Mouse (Mus musculus) liver, embryonic 16.5 days (tissue): ENCODE measurements around the gene Samd8. TPM values are rescaled to one million over a fixed set of nuclear protein-coding genes. Genes with fewer than 3 reads are reported as not detected.

Experiments used
- ATAC-seq: fragments of 200-750 bp; cut with Nextera tagmentation; 2 replicates; pipeline ENCODE4 v1.8.0; 2017; ENCODE audit warnings: low read depth, mild to moderate bottlenecking, moderate number of reproducible peaks, moderate library complexity
- H3K27ac ChIP-seq: fragments of 300-500 bp; sonication (generic); 2 replicates; pipeline ENCODE4 v1.5.1; 2014; ENCODE audit warnings: mild to moderate bottlenecking, low read length
- H3K27me3 ChIP-seq: fragments of 300-500 bp; sonication (generic); 2 replicates; pipeline ENCODE4 v1.6.1; 2014; ENCODE audit warnings: low read depth, low read length, mixed read lengths; ENCODE audit not compliant: control insufficient read depth, insufficient read depth
- H3K36me3 ChIP-seq: fragments of 300-500 bp; sonication (generic); 2 replicates; pipeline ENCODE4 v1.6.1; 2014; ENCODE audit warnings: mild to moderate bottlenecking; ENCODE audit not compliant: control insufficient read depth, insufficient read depth
- H3K4me1 ChIP-seq: fragments of 300-500 bp; sonication (generic); 2 replicates; pipeline ENCODE4 v1.6.1; 2014; ENCODE audit warnings: low read depth, low read length, mixed read lengths; ENCODE audit not compliant: control insufficient read depth
- H3K4me2 ChIP-seq: fragments of 300-500 bp; sonication (generic); 2 replicates; pipeline ENCODE4 v1.6.1; 2014; ENCODE audit warnings: low read depth, low read length, mixed read lengths
- H3K4me3 ChIP-seq: fragments of 300-500 bp; sonication (generic); 2 replicates; pipeline ENCODE4 v1.5.1; 2014; ENCODE audit warnings: low read depth, mild to moderate bottlenecking, low read length
- H3K9ac ChIP-seq: fragments of 300-500 bp; sonication (generic); 2 replicates; pipeline ENCODE4 v1.6.1; 2014; ENCODE audit warnings: low read depth, low read length
- H3K9me3 ChIP-seq: fragments of 300-500 bp; sonication (generic); replicated peaks from 2 replicates; pipeline ENCODE4 v1.6.1; 2016; ENCODE audit warnings: low read length; ENCODE audit not compliant: control insufficient read depth
- WGBS: fragments of 180-500 bp; shearing (Covaris S2); extraction: QIAGEN DNeasy Blood & Tissue Kit; methylation state at CpG from one replicate; pipeline ENCODE4 v1.1.7; 2014; ENCODE audit not compliant: insufficient replicate concordance; 5-methylcytosine and 5-hydroxymethylcytosine counted together
- polyA plus RNA-seq: library from polyadenylated mRNA; unstranded; fragments of >200 nt; fragmentation: Nextera tagmentation; extraction: Ambion mirVana; gene quantifications from 2 replicates; pipeline ENCODE4 v1.2.1, GENCODE M21; 2015

The Samd8 gene
- polyA plus RNA-seq, 1 experiment from 2014 or later: 3.9 TPM

DNA sequence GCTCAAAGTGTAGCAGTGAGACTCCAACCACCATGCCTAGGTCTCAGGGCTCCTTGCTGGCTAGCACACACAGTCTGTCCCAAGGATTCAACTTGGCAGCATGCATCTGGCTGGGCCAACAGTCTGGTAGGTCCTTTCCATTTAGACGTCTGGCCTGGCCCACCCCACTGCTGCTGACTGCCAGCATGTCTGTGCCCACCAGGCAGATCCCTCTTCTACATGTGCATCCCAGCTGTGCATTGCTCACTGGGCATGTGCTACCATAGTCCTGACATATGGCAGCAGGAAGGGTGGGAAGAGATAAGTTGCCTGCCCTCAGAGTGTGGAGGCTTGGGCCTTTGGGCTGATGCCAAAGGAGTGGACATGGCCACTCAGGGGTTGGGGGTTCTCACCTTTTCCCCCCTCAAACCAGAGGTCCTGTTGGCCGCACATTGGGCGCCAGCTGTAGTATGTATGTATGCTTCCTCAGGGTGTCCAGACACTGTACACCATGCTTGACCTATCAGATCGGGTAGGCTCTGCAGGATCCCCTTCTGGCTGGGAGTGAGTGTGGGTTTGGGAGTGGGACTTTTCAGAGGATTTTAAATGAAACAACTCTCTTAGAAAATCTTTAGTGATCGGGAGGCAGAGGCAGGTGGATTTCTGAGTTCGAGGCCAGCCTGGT, 52.3 kb downstream of the Samd8 start:
- Histone ChIP-seq H3K4me3 (no peak overlapping the region), H3K9me3 (no peaks in the 10 kb centered on the region), H3K36me3 (no peaks in the 10 kb centered on the region), H3K4me1 (peaks cover 8% of the 10 kb centered on the region), H3K27me3 (no peaks in the 10 kb centered on the region), H3K9ac (no peak overlapping the region), H3K4me2 (no peak overlapping the region), H3K27ac (no peak overlapping the region)
- ATAC-seq: no peak
- 78% methylated on average over 6 of the region's 6 CpGs for WGBS

GRCm38 (mm10) chr14:21806203-21806602, 55.9 kb downstream of the Samd8 start:
- no peak overlapping the region for H3K4me3 ChIP-seq
- H3K9me3 ChIP-seq: no peaks in the 10 kb centered on the region
- no peaks in the 10 kb centered on the region for H3K36me3 ChIP-seq
- 62% methylated on average over 2 of the region's 2 CpGs for WGBS
- H3K4me1 ChIP-seq: peaks cover 8% of the 10 kb centered on the region
- no peak overlapping the region for H3K9ac ChIP-seq
- H3K27ac ChIP-seq: no peak overlapping the region
- H3K27me3 ChIP-seq: no peaks in the 10 kb centered on the region
- H3K4me2 ChIP-seq: no peak overlapping the region
- no peak for ATAC-seq

DNA sequence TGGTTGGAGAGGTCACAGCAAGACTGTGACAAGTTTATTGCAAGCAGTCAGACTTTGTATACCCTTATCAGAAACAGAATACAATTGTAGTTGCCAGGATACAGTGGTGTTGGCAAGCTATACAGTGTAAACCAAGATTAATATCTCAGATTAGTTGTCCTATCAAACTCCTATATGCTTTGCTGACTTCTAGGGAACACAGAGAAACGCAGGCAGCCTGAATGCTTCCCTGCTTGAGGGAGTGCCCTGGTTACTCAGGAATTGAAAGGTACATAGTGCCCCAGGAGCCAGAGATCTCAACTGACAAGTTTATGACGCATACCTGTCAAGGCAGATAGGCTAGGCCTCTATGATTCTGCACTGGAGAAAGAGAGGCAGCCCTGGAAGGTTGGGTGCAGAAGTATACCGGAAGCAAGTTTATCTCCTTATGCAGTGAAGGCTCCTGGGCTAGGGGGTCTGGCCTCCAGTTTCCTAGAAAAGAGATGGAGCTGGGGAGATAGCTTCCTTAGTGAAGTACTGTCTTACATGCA, 56.4 kb downstream of the Samd8 start:
- Histone ChIP-seq H3K4me2 (no peak overlapping the region), H3K4me3 (no peak overlapping the region), H3K27me3 (no peaks in the 10 kb centered on the region), H3K9me3 (no peaks in the 10 kb centered on the region), H3K4me1 (peaks cover 8% of the 10 kb centered on the region), H3K27ac (no peak overlapping the region; the same call in 1 of the 2 replicates), H3K36me3 (no peaks in the 10 kb centered on the region), H3K9ac (peak overlapping the region; percentile 8; the same call in 1 of the 2 replicates)
- 22% methylated on average over 3 of the region's 3 CpGs for WGBS
- peak; percentile 24; the same call in 1 of the 2 replicates for ATAC-seq

- 70% methylated on average over 8 of the region's 8 CpGs for WGBS
- H3K9me3 ChIP-seq: no peaks in the 10 kb centered on the region
- H3K4me1 ChIP-seq: peaks cover 13% of the 10 kb centered on the region
- H3K4me3 ChIP-seq: no peak overlapping the region
- no peak for ATAC-seq
- H3K4me2 ChIP-seq: no peak overlapping the region
- no peak overlapping the region for H3K9ac ChIP-seq
- no peaks in the 10 kb centered on the region for H3K36me3 ChIP-seq
- no peak overlapping the region for H3K27ac ChIP-seq
- H3K27me3 ChIP-seq: no peaks in the 10 kb centered on the region
These were observed 58.0 kb downstream of the Samd8 start for GRCm38 (mm10) chr14:21808208-21808922.

DNA sequence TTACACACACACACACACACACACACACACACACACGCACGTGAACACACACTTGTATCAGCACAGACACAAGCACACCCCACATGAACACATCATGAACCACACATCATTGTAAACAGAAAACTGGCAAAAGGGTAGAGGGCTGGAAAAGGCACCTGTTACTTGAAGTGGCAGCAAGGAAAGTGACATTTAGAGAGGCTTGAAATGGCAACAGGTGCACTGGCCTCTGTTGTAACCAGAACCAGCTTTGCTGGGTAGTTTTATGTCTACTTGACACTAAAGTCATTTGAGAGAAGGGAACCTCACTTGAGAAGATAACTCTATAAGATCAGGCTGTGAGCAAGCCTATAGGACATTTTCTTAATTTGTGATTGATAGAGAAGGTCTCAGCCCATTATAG, 59.1 kb downstream of the Samd8 start:
- H3K27ac ChIP-seq: no peak overlapping the region
- no peaks in the 10 kb centered on the region for H3K36me3 ChIP-seq
- ATAC-seq: no peak
- H3K4me2 ChIP-seq: no peak overlapping the region
- H3K4me3 ChIP-seq: no peak overlapping the region
- peaks cover 20% of the 10 kb centered on the region for H3K4me1 ChIP-seq
- H3K9ac ChIP-seq: no peak overlapping the region
- H3K9me3 ChIP-seq: no peaks in the 10 kb centered on the region
- WGBS: 64% methylated on average over 2 of the region's 2 CpGs
- H3K27me3 ChIP-seq: no peaks in the 10 kb centered on the region

DNA sequence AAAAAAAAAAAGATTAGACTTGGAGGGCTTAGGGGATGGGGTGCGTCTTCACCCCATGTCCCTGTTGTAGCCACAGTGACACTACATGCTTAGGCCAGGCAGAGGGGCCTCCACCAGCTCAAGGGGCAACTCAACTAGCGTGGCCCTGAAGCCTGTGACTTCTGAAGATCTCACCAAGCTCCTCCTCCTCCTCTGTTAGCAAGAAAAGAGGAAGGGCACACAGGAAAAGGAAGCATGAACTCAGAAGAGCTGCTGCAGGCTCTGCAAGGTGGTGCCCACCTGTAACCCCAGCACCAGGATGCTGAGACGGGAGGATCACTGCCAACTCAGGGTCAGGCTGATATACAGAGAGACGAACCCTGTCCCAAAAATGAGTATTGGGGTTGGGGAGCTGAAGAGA, 61.0 kb downstream of the Samd8 start:
- Histone ChIP-seq H3K9ac (no peak overlapping the region), H3K36me3 (no peaks in the 10 kb centered on the region), H3K27ac (0 out of 2 replicates have a peak overlapping the region, but pooled peaks have one; percentile 5), H3K4me3 (no peak overlapping the region), H3K4me2 (no peak overlapping the region), H3K9me3 (no peaks in the 10 kb centered on the region), H3K4me1 (peaks cover 19% of the 10 kb centered on the region), H3K27me3 (no peaks in the 10 kb centered on the region)
- 49% methylated on average over 4 of the region's 4 CpGs for WGBS
- ATAC-seq: no peak

DNA sequence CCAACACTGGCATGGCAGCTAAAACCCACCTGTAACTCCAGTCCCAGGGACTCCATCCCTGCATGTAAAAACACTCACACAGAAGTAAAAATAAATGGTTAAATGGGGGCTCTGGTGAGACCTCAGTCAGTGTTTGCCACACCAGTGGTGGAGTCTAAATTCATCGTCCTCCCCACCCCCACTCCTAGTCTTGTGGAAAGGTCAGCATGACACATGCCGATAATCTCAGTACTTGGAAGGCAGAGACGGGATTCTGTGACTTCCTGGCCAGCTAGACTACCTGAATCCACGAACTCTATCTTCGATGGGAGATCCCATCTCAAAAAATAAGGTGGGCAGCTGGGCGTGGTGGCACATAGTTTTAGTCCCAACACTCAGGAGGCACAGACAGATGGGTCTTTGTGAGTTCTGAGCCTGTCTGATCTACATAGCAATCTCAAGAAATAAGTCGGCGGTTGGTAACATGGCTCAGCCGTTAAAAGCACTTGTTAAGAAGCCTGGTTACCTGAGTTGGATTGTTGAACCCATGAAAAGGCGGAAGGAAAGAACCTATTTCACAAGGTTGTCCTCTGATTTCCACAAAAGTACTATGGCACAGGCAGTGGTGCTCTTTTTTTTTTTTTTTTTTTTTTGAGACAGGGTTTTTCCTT, 61.5 kb downstream of the Samd8 start:
- WGBS: 64% methylated on average over 10 of the region's 10 CpGs
- Histone ChIP-seq H3K4me1 (peaks cover 14% of the 10 kb centered on the region), H3K27ac (peak overlapping the region; percentile 5; the same call in 1 of the 2 replicates), H3K9me3 (no peaks in the 10 kb centered on the region), H3K9ac (no peak overlapping the region), H3K36me3 (no peaks in the 10 kb centered on the region), H3K4me3 (no peak overlapping the region), H3K4me2 (no peak overlapping the region), H3K27me3 (no peaks in the 10 kb centered on the region)
- ATAC-seq: no peak

DNA sequence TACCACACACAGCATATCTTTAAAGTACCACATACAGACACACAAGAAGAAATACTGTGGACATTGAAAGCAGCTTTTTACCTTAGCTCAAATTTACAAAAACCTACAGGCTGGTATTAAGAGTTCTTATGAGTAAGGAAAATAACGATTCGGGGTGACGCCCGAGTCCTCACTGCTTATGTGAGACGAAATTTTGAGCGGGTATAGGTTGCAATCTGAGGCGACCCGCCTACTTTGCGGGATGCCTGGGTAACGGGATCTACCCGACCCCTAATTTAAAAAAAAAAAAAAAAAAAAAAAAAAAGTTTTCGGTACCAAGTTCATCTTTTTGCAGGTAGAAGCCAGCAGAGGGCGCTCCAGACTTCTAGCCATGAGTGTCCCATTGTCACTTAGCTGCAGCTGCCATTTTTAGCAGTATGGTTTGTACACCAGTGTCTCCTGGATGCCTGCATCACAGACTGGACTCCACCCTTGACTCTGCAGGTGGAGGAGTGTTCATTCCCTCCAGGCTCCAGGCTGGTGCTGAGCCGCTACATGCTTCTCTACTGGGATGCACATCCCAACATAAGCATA, 62.3 kb downstream of the Samd8 start:
- H3K4me3 ChIP-seq: no peak overlapping the region
- peak overlapping the region; percentile 35 for H3K4me2 ChIP-seq
- WGBS: 19% methylated on average over 14 of the region's 14 CpGs
- H3K9ac ChIP-seq: no peak overlapping the region
- no peaks in the 10 kb centered on the region for H3K9me3 ChIP-seq
- no peaks in the 10 kb centered on the region for H3K36me3 ChIP-seq
- ATAC-seq: peak; percentile 69
- no peaks in the 10 kb centered on the region for H3K27me3 ChIP-seq
- peaks cover 11% of the 10 kb centered on the region for H3K4me1 ChIP-seq
- no peak overlapping the region for H3K27ac ChIP-seq
